In the genomic region with DNA sequence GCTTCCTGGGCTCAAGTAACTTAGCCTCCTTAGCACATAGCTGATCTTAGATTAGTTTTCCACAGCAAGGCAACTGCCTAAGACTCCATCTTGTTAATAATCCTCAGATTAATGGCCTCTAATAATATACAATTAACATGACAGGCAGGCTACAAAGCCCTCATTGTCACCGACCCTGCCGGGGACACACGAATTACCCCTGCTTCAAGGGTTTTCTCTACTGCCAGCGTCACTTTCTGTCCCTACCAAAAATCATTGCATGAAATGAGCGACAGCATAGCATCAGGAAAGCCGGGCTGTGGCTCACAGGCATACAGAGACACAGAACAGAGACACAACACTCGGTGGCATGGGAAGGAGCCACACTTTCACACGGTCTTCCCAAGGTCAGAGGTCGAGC, we compare ENCODE assay signal across 31 mouse cellular contexts.
A peak's percentile ranks its signal among the peaks of the same experiment; 100 is the strongest.
DNase-seq lines count a peak whose midpoint lies in the region; ATAC-seq and TF ChIP-seq lines count a peak whose summit lies in the region.
"Had no signal": no experiment of that assay in that cellular context is flagged by ENCODE, and none has a peak within 500 bp of the region (broad histone marks: within the 10 kb centered on the region; RNA-seq: fewer than 3 reads in every experiment).

No protein-coding gene starts in this region.

- peak overlapping the region; percentile 79 for H3K27ac ChIP-seq in hindbrain, embryonic 10.5 days
- H3K27ac ChIP-seq in hindbrain, postnatal 0 days = no peak overlapping the region
- H3K27ac ChIP-seq in midbrain, embryonic 13.5 days = peak overlapping the region; percentile 47
- no peak overlapping the region for H3K27ac ChIP-seq in midbrain, postnatal 0 days (ENCODE audit: low read depth, low read length)
- H3K27ac ChIP-seq in forebrain, embryonic 13.5 days = peak overlapping the region; percentile 44
- no peak overlapping the region for H3K27ac ChIP-seq in kidney, embryonic 15.5 days
- H3K27ac ChIP-seq: embryonic facial prominence, embryonic 13.5 days; layer of hippocampus, adult 2 months; left cerebral cortex, adult 2 months; limb, embryonic 13.5 days; lung, embryonic 15.5 days; stomach, postnatal 0 days had no signal

- 0 out of 2 replicates have a peak, but pooled peaks cover 7% of the 10 kb centered on the region for H3K36me3 ChIP-seq in hindbrain, embryonic 10.5 days
- H3K36me3 ChIP-seq in hindbrain, postnatal 0 days (ENCODE audit: insufficient read depth, low read length) = no peaks in the 10 kb centered on the region
- no peaks in the 10 kb centered on the region for H3K36me3 ChIP-seq in midbrain, embryonic 13.5 days
- no peaks in the 10 kb centered on the region for H3K36me3 ChIP-seq in midbrain, postnatal 0 days (ENCODE audit: insufficient read depth, low read length)
- H3K36me3 ChIP-seq in forebrain, embryonic 13.5 days (ENCODE audit: poor library complexity, severe bottlenecking) = no peaks in the 10 kb centered on the region
- no peaks in the 10 kb centered on the region for H3K36me3 ChIP-seq in kidney, embryonic 15.5 days
- H3K36me3 ChIP-seq: embryonic facial prominence, embryonic 13.5 days; lung, embryonic 15.5 days had no signal

- DNase-seq in hindbrain, embryonic 10.5 days (ENCODE audit: low spot score) = no peak
- DNase-seq in hindbrain, postnatal 0 days (ENCODE audit: low spot score) = no peak
- no peak for DNase-seq in midbrain, postnatal 0 days (ENCODE audit: low spot score)
- DNase-seq in retina, embryonic 14.5 days (ENCODE audit: low spot score) = peak; percentile 62
- no peak for DNase-seq in embryo, embryonic 9.5 days (ENCODE audit: extremely low spot score)
- DNase-seq: adrenal gland, postnatal 10 days; cerebellum, adult 11 months; cerebellum, adult 9-10 months; embryo, embryonic 11 days; gastrocnemius, postnatal 14 days; heart, adult 11 months; heart, postnatal 36 days; kidney, adult 11 months; kidney, postnatal 25 days; right cerebral cortex, adult 18-20 months; right cerebral cortex, postnatal 4 days; thymus, adult 18-20 months; thymus, postnatal 25 days had no signal

- WGBS in hindbrain, embryonic 10.5 days = 58% methylated on average over 9 of the region's 9 CpGs
- WGBS in hindbrain, postnatal 0 days = 32% methylated on average over 9 of the region's 9 CpGs
- 38% methylated on average over 9 of the region's 9 CpGs for WGBS in midbrain, embryonic 13.5 days
- WGBS in midbrain, postnatal 0 days = 48% methylated on average over 9 of the region's 9 CpGs
- WGBS in forebrain, embryonic 13.5 days = 19% methylated on average over 9 of the region's 9 CpGs
- 44% methylated on average over 9 of the region's 9 CpGs for WGBS in kidney, embryonic 15.5 days

- no peak overlapping the region for H3K4me2 ChIP-seq in hindbrain, postnatal 0 days (ENCODE audit: low read depth, low read length)
- no peak overlapping the region for H3K4me2 ChIP-seq in midbrain, embryonic 13.5 days (replicated peaks)
- H3K4me2 ChIP-seq in midbrain, postnatal 0 days (ENCODE audit: low read depth, low read length, poor library complexity, severe bottlenecking) = no peak overlapping the region
- H3K4me2 ChIP-seq in forebrain, embryonic 13.5 days = no peak overlapping the region
- H3K4me2 ChIP-seq in kidney, embryonic 15.5 days = no peak overlapping the region
- H3K4me2 ChIP-seq: embryonic facial prominence, embryonic 13.5 days; heart, embryonic 11.5 days; limb, embryonic 13.5 days; liver, embryonic 11.5 days; lung, embryonic 15.5 days had no signal

- H3K27me3 ChIP-seq in hindbrain, embryonic 10.5 days (ENCODE audit: insufficient read depth, poor library complexity, severe bottlenecking) = no peaks in the 10 kb centered on the region
- no peaks in the 10 kb centered on the region for H3K27me3 ChIP-seq in hindbrain, postnatal 0 days (ENCODE audit: insufficient read depth, low read length)
- H3K27me3 ChIP-seq in midbrain, embryonic 13.5 days = no peaks in the 10 kb centered on the region
- H3K27me3 ChIP-seq in midbrain, postnatal 0 days (ENCODE audit: insufficient read depth, low read length) = no peaks in the 10 kb centered on the region
- H3K27me3 ChIP-seq in forebrain, embryonic 13.5 days = no peaks in the 10 kb centered on the region
- no peaks in the 10 kb centered on the region for H3K27me3 ChIP-seq in kidney, embryonic 15.5 days
- H3K27me3 ChIP-seq: embryonic facial prominence, embryonic 13.5 days; limb, embryonic 13.5 days; lung, embryonic 15.5 days had no signal

- peaks cover 82% of the 10 kb centered on the region for H3K4me1 ChIP-seq in hindbrain, embryonic 10.5 days (replicated peaks)
- peaks cover 17% of the 10 kb centered on the region for H3K4me1 ChIP-seq in hindbrain, postnatal 0 days (ENCODE audit: insufficient read depth, low read length)
- H3K4me1 ChIP-seq in midbrain, embryonic 13.5 days (replicated peaks) = peaks cover 76% of the 10 kb centered on the region
- peaks cover 8% of the 10 kb centered on the region for H3K4me1 ChIP-seq in midbrain, postnatal 0 days (ENCODE audit: insufficient read depth, low read length)
- H3K4me1 ChIP-seq in forebrain, embryonic 13.5 days = peaks cover 62% of the 10 kb centered on the region
- H3K4me1 ChIP-seq in kidney, embryonic 15.5 days = peaks cover 23% of the 10 kb centered on the region

- no peak for TF ChIP-seq CTCF in hindbrain, postnatal 0 days (IDR thresholded peaks at IDR 0.05; ENCODE audit: low read depth)
- TF ChIP-seq CTCF in midbrain, postnatal 0 days (IDR thresholded peaks at IDR 0.05) = no peak

- H3K4me3 ChIP-seq in hindbrain, embryonic 10.5 days = no peak overlapping the region
- no peak overlapping the region for H3K4me3 ChIP-seq in hindbrain, postnatal 0 days (ENCODE audit: low read length)
- no peak overlapping the region for H3K4me3 ChIP-seq in midbrain, embryonic 13.5 days (replicated peaks)
- H3K4me3 ChIP-seq in midbrain, postnatal 0 days (ENCODE audit: low read depth, low read length) = no peak overlapping the region
- H3K4me3 ChIP-seq in forebrain, embryonic 13.5 days = no peak overlapping the region
- no peak overlapping the region for H3K4me3 ChIP-seq in kidney, embryonic 15.5 days (replicated peaks)
- H3K4me3 ChIP-seq: embryonic facial prominence, embryonic 13.5 days; layer of hippocampus, adult 2 months; left cerebral cortex, adult 2 months; limb, embryonic 13.5 days; lung, embryonic 15.5 days had no signal

- no peaks in the 10 kb centered on the region for H3K9me3 ChIP-seq in hindbrain, embryonic 10.5 days
- H3K9me3 ChIP-seq in hindbrain, postnatal 0 days (ENCODE audit: low read length) = no peaks in the 10 kb centered on the region
- H3K9me3 ChIP-seq in midbrain, embryonic 13.5 days = no peaks in the 10 kb centered on the region
- H3K9me3 ChIP-seq in midbrain, postnatal 0 days (ENCODE audit: low read length) = no peaks in the 10 kb centered on the region
- H3K9me3 ChIP-seq in forebrain, embryonic 13.5 days (replicated peaks) = no peaks in the 10 kb centered on the region
- no peaks in the 10 kb centered on the region for H3K9me3 ChIP-seq in kidney, embryonic 15.5 days (replicated peaks)
- H3K9me3 ChIP-seq: embryonic facial prominence, embryonic 13.5 days; limb, embryonic 13.5 days; lung, embryonic 15.5 days had no signal

- ATAC-seq in hindbrain, postnatal 0 days = no peak
- no peak for ATAC-seq in midbrain, embryonic 13.5 days
- ATAC-seq in midbrain, postnatal 0 days (ENCODE audit: low FRiP score) = no peak
- ATAC-seq in forebrain, embryonic 13.5 days = peak; percentile 17; the same call in 1 of the 2 replicates
- ATAC-seq in kidney, embryonic 15.5 days (replicated peaks; ENCODE audit: low FRiP score) = no peak
- ATAC-seq: inflammation-experienced regulatory T-cells, adult 6 months; Patski had no signal

- H3K9ac ChIP-seq in hindbrain, postnatal 0 days (replicated peaks; ENCODE audit: low read length) = no peak overlapping the region
- H3K9ac ChIP-seq in midbrain, embryonic 13.5 days (replicated peaks) = no peak overlapping the region
- no peak overlapping the region for H3K9ac ChIP-seq in midbrain, postnatal 0 days (replicated peaks; ENCODE audit: low read length, poor library complexity, severe bottlenecking)
- peak overlapping the region; percentile 31; the same call in 1 of the 2 replicates for H3K9ac ChIP-seq in forebrain, embryonic 13.5 days
- no peak overlapping the region for H3K9ac ChIP-seq in kidney, embryonic 15.5 days
- H3K9ac ChIP-seq: embryonic facial prominence, embryonic 13.5 days; limb, embryonic 13.5 days; lung, embryonic 15.5 days had no signal

Comparison
In these comparisons a context has a peak if more than half of its experiments do, and no peak if none do; other contexts are left out.
1. H3K27ac ChIP-seq: peak in hindbrain, embryonic 10.5 days (single experiment), midbrain, embryonic 13.5 days (single experiment) and forebrain, embryonic 13.5 days (single experiment); none in hindbrain, postnatal 0 days (single experiment), midbrain, postnatal 0 days (single experiment) and kidney, embryonic 15.5 days (single experiment).